Mouse (Mus musculus) kidney, adult 11 months (tissue): ENCODE measurements around the gene Dek.

Source experiments
- DNase-seq: peaks from one replicate; pipeline ENCODE4 v3.0.0; 2022

Gene Dek

GRCm38 (mm10) chr13:47105711-47106579, at the start of gene Dek:
TSS of gene Dek (minus strand) at chr13:47106201.
- peak; percentile 85 for DNase-seq

GRCm38 (mm10) chr13:47154866-47155265, 48.9 kb upstream of the Dek start:
- DNase-seq: no peak

- no peak for DNase-seq
Measured at GRCm38 (mm10) chr13:47153206-47153605, 47.2 kb upstream of the Dek start.

DNA sequence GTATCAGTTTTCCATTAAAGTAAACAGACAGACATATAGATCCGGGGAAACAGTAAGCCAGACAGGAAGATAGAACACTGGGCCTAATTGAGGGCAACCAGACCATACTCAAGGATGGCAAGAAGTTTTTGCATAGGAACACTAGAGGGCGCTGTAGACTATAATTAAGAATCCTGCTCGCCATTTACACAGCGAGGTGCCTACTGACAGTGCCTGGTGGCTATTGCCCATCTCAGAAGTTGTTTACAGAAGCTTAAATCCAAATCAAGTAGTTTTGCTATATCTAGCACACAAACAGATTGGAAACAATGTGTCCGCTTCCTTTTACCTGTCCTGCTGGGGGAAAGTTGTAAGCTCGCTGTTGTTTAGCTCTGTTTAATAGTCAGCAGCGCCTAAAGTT, 46.4 kb upstream of the Dek start:
- DNase-seq: peak; percentile 5

- no peak for DNase-seq
Measured at GRCm38 (mm10) chr13:47151060-47151459, 45.1 kb upstream of the Dek start.

GRCm38 (mm10) chr13:47149993-47150392, 44.0 kb upstream of the Dek start:
- no peak for DNase-seq

DNA sequence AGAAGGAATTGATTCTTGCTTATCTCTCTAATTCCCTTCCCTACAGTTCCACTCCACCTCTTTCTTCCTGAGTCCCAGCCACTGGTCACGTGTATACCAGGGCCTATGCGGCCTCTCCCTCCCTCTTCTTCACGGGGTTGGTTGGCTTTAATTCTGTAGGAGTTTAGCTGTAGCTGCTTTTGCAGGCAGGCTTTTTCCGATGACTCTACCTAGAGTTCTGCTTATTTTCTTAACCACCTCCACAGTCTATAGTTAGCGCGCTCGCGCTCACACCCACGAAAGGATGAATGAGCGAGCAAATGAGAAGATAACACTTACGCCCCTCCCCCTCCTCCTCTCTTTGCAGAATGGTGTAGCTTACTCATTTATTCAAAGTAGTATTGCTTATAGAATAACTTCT, 42.6 kb upstream of the Dek start:
- DNase-seq: no peak

GRCm38 (mm10) chr13:47146388-47146787, 40.4 kb upstream of the Dek start:
- no peak for DNase-seq

DNA sequence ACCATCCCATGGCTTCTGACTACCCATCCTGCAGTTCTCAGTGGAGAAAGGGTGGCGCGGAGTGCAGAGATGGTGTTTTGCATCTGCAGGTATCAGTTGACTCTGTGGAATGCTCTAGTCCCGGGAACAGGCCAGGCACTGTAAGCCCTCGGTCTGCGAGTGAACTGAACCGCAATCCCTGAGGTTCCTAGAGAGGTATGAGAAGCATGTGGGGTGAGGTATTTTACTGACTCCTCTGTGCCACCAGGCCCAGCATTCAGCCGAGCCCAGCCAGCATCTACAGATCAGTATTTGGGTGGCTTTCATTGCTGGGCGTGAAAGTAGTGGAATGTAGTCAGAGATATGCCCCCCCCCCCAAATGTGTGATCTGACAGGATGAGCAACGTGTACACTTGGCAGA, 39.9 kb upstream of the Dek start:
- no peak for DNase-seq

DNA sequence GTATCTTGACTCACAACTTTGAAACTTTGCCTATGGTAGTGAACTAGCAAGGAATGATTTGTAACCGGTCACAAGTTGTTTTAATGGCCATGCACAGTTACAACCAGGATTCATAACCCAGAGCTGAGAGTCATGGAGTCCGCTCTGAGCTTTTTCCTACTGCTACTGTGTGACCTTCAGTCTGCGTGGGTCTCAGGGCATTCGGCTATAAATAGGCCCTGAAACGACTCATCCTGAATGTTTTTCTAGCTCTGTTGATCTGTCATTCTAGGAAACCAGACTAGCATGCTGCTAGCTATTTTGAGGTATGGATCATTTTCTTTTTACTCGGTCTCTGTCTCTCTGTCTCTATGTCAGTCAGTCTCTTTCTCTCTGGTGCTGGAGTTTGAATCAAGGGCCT, 36.8 kb upstream of the Dek start:
- no peak for DNase-seq

GRCm38 (mm10) chr13:47135741-47136140, 29.7 kb upstream of the Dek start:
- no peak for DNase-seq

DNA sequence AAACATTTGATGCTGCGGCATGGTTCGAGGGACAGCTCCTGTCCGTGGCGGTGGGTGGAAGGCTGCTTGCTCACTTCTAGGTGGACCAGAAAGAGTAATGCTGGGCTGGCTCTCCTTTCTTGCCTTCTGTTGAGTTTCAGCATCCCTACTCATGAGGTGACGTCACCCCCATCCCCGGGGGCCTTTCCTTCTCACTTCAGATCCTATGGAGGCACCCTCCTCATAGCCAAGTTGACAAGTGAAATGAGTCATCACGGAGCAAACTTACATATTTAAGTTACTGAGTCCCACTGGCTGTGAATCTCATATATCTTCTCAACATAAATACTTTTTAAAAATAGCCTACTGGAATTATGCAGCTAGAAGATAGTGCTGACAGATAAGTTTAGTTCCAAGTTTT, 28.8 kb upstream of the Dek start:
- no peak for DNase-seq

DNA sequence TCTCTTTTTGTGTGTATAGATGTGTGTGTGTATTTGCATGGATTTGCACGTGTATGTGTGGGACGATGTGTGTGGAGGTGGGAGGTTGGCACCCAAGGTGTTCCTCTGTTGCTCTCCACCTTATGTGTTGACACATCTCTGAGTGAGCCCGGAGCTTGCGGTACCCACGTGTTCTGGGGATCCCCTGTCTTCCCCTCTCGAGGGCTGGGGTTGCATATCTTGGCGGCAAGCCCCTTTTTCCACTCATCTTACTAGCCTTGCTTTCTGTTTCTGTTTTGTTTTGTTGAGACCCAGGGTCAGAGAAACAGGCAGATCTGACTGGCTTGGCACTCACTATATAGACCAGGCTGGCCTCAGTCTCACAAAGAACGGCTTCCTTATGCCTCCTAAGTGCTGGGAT, 27.1 kb upstream of the Dek start:
- DNase-seq: no peak

- DNase-seq: no peak
Measured at GRCm38 (mm10) chr13:47129090-47129489, 23.1 kb upstream of the Dek start.

- no peak for DNase-seq
Measured at GRCm38 (mm10) chr13:47125595-47125994, 19.6 kb upstream of the Dek start.

GRCm38 (mm10) chr13:47124986-47125385, 19.0 kb upstream of the Dek start:
- no peak for DNase-seq

DNA sequence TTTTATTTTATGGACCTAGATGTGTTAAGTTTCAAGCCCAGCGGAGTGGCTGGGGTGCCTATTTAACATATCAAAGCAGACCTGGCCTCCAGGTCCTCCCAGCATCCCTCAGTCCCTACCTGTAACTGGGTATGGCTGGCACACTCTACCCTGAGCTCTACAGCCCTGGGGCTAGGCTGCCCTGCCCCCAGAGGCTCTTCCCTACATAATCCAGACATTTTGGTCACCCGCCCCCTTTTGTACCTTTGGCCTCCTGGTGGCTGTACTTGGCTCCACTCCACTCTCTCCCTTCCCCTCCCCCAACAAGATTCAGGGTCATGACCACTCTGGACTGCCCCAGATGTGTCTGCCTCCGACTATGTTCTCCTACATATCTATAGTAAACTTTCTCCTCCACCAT, 18.4 kb upstream of the Dek start:
- no peak for DNase-seq

DNA sequence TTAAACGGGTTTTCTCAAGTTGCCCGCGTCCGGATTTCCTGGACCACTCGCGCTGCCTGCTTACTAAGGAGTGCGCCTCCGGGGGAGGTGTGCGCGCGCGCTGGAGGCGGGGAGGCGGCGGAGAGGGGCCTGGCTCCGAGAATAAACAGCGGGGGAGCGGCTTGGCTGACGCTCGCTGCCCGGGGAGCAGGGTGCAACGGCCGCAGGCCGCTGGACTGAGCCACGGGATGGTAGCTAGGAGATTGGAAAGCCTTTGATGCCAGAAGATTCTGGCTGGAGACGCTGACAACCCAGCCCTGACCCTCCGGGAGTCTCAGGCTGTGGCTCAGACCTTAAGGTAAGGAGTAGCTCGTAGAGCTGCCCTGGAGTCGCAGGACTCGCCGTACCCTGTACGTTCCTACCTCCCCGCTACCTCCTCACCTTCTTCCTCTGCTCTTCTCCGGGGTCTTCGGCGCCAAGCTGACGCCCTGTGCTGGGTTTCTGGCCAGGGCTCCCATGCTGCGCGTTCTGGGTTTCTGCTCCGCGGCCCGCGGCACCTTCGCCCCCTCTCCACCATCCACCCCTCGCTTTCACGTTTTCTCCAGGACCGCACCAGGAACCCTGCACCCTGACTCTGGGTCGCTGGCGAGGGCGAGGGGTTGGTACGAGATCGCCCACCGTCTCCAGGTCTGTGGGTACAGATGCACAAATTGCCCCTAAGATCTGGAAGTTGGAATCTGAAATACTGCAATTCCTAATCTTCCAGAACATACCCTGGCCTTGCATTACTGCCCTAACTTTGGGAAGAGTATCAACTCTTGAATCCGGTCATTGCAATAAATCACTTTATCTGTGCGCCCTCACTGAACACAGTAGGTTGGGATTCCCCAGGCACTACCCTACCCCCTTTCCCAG, 16.8 kb upstream of the Dek start, which contains the start of gene Rnf144b:
TSS of gene Rnf144b (plus strand) at position 120 of the 894 bp plus-strand sequence.
- DNase-seq: no peak

GRCm38 (mm10) chr13:47121333-47121889, 15.4 kb upstream of the Dek start:
- no peak for DNase-seq

DNA sequence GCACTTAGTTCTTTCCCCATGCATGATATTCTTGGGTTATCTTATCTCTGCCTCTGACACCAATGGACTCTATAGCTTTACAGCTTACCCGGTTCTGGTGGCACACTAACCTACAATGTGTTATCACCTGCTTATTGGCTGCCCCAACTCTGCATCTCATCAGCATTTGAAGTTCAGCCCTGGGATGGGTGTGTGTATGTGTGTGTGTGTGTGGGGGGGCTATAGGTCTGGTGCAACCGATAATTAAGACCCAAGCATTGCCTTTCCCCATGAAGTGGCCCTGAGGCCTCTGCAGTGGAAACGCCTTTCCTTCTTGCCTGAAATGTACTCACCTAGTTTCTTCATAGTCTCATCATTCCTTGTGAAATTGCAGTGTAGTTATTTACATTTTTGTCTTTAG, 10.0 kb upstream of the Dek start:
- DNase-seq: no peak

GRCm38 (mm10) chr13:47112924-47113323, 6.9 kb upstream of the Dek start:
- no peak for DNase-seq

GRCm38 (mm10) chr13:47112056-47112455, 6.1 kb upstream of the Dek start:
- no peak for DNase-seq

DNA sequence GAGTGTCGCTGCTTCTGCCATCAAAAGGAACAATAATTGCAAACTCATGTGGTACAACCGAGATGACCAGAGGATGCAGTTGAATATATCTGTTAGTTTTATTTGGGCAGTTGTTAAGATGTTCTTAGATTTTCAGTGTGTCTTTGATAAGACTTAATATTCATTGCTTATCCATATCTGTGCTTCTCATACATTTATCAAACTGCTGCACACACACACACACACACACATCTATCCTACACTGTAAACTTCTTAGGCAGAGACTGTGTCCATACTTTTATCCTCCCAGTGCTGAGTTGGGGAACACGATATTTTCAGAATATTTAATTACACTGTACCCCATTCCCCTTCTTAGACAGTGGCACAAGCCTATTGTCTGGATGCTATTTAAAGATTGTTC, 5.2 kb upstream of the Dek start:
- no peak for DNase-seq

GRCm38 (mm10) chr13:47109239-47109638, 3.2 kb upstream of the Dek start:
- no peak for DNase-seq
